Mouse (Mus musculus) heart, postnatal 0 days (tissue): ENCODE results near the gene Casq2.
"Not testable (repeated sequence)": the region's sequence is repeated elsewhere in the genome, so short reads cannot be mapped to it uniquely, and the experiment has no call there.

ENCODE experiments used
- CTCF ChIP-seq: IDR thresholded peaks from 2 replicates; pipeline ENCODE4 v1.5.1; 2016; ENCODE audit warnings: antibody characterized with exemption, control low read depth, low read depth
- EP300 ChIP-seq: IDR thresholded peaks from 2 replicates; pipeline ENCODE4 v1.6.1; 2016; ENCODE audit warnings: antibody characterized with exemption, low read depth

GRCm38 (mm10) chr3:102163861-102164260 is 77.6 kb downstream of the Casq2 start:
- TF ChIP-seq CTCF, EP300: not testable (repeated sequence)
